Mouse (Mus musculus) heart, postnatal 0 days (tissue): ENCODE measurements around the gene Acvr1b.

ENCODE experiments used
- CTCF ChIP-seq: IDR thresholded peaks from 2 replicates; pipeline ENCODE4 v1.5.1; 2016; ENCODE audit warnings: antibody characterized with exemption, control low read depth, low read depth
- EP300 ChIP-seq: IDR thresholded peaks from 2 replicates; pipeline ENCODE4 v1.6.1; 2016; ENCODE audit warnings: antibody characterized with exemption, low read depth

- no peak for TF ChIP-seq CTCF
- TF ChIP-seq EP300: no peak
These were observed 34.0 kb upstream of the Acvr1b start for GRCm38 (mm10) chr15:101139885-101140284.
